Mouse (Mus musculus) heart, embryonic 11.5 days (tissue): Measurements from ENCODE around the gene Tmem161a. TPM values are rescaled to one million over a fixed set of nuclear protein-coding genes. Genes with fewer than 3 reads are reported as not detected.

Experiments
- polyA plus RNA-seq: library from polyadenylated mRNA; unstranded; fragments of >200 nt; fragmentation: Nextera tagmentation; extraction: Ambion mirVana; gene quantifications from 2 replicates; pipeline ENCODE4 v1.2.1, GENCODE M21; 2014

Gene Tmem161a
- polyA plus RNA-seq, 1 experiment from 2014 or later, result 64.9 TPM

Other genes with a start within 250 kb of the Tmem161a start
- gene Gatad2a, start 176.0 kb upstream of the Tmem161a start, polyA plus RNA-seq, result 52.9 and 59.0 TPM in 2 replicates
- 35.5 and 38.1 TPM in 2 replicates for gene Mau2, start 129.6 kb upstream of the Tmem161a start, polyA plus RNA-seq
- gene Sugp1, start 129.5 kb upstream of the Tmem161a start, polyA plus RNA-seq, result 25.1 and 26.1 TPM in 2 replicates
- 1.6 and 2.1 TPM in 2 replicates for gene Tm6sf2, start 99.4 kb upstream of the Tmem161a start, polyA plus RNA-seq
- 0.18 and 0.31 TPM in 2 replicates for gene Hapln4, start 88.9 kb upstream of the Tmem161a start, polyA plus RNA-seq
- 0.11 and 0.16 TPM in 2 replicates for gene Ncan, start 51.5 kb upstream of the Tmem161a start, polyA plus RNA-seq
- gene Nr2c2ap, start 41.0 kb upstream of the Tmem161a start, polyA plus RNA-seq, result 17.0 and 23.4 TPM in 2 replicates
- gene Rfxank, start 33.2 kb upstream of the Tmem161a start, polyA plus RNA-seq, result 13.2 and 15.1 TPM in 2 replicates
- 45.7 and 46.5 TPM in 2 replicates for gene Borcs8, start 32.9 kb upstream of the Tmem161a start, polyA plus RNA-seq
- 0.21 and 0.39 TPM in 2 replicates for gene Mef2b, start 32.6 kb upstream of the Tmem161a start, polyA plus RNA-seq
- gene Slc25a42, start 39.9 kb downstream of the Tmem161a start, polyA plus RNA-seq, result 4.8 and 5.2 TPM in 2 replicates
- 23.0 and 26.2 TPM in 2 replicates for gene Sugp2, start 61.9 kb downstream of the Tmem161a start, polyA plus RNA-seq
- gene Armc6, start 62.1 kb downstream of the Tmem161a start, polyA plus RNA-seq, result 17.6 and 17.8 TPM in 2 replicates
- 25.5 and 30.0 TPM in 2 replicates for gene Homer3, start 110.5 kb downstream of the Tmem161a start, polyA plus RNA-seq
- 36.4 and 37.6 TPM in 2 replicates for gene Ddx49, start 130.1 kb downstream of the Tmem161a start, polyA plus RNA-seq
- 307 and 329 TPM in 2 replicates for gene Cope, start 130.2 kb downstream of the Tmem161a start, polyA plus RNA-seq
- 1.4 and 1.5 TPM in 2 replicates for gene Cers1, start 143.4 kb downstream of the Tmem161a start, polyA plus RNA-seq
- 1.7 and 1.9 TPM in 2 replicates for gene Gdf1, start 157.5 kb downstream of the Tmem161a start, polyA plus RNA-seq
- gene Upf1, start 180.9 kb downstream of the Tmem161a start, polyA plus RNA-seq, result 14.0 and 17.2 TPM in 2 replicates
- 1.1 and 2.2 TPM in 2 replicates for gene Comp, start 201.2 kb downstream of the Tmem161a start, polyA plus RNA-seq